ENCODE assay signal across 8 mouse cellular contexts in the genomic region with DNA sequence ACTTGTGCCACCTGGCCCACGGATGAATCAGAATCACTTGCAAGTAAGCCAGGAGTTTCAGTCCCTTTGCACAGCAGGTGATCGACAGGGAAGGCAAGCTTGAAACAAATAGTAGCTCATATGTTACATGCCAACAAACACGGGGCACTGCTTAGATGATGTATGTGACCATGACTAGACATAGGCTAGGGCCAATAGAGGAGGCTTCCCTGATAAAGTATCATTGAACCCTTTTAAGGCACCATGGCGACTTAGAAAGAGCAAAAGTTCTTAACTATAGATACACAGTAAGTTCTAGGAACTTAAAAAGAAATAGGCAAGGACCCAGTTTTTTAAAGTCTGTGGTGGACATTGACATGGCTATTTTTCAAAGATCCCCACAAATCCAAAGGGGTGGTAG. TPM values are rescaled to one million over a fixed set of nuclear protein-coding genes. Genes with fewer than 3 reads are reported as not detected.
DNase-seq lines count a peak whose midpoint lies in the region; ATAC-seq and TF ChIP-seq lines count a peak whose summit lies in the region.

A gene (minus strand): TSS at position 101 of the 400 bp plus-strand sequence.

- H3K9me3 ChIP-seq in liver, embryonic 11.5 days (ENCODE audit: control insufficient read depth, low read length), result no peaks in the 10 kb centered on the region
- no peaks in the 10 kb centered on the region for H3K9me3 ChIP-seq in forebrain, postnatal 0 days (ENCODE audit: low read length)
- no peaks in the 10 kb centered on the region for H3K9me3 ChIP-seq in hindbrain, embryonic 15.5 days
- no peaks in the 10 kb centered on the region for H3K9me3 ChIP-seq in neural tube, embryonic 14.5 days (ENCODE audit: control insufficient read depth, low read length)

- no peaks in the 10 kb centered on the region for H3K36me3 ChIP-seq in liver, embryonic 11.5 days (ENCODE audit: control insufficient read depth, insufficient read depth, low read length)
- no peaks in the 10 kb centered on the region for H3K36me3 ChIP-seq in forebrain, postnatal 0 days (ENCODE audit: insufficient read depth)
- H3K36me3 ChIP-seq in hindbrain, embryonic 15.5 days, result no peaks in the 10 kb centered on the region
- H3K36me3 ChIP-seq in neural tube, embryonic 14.5 days (ENCODE audit: control insufficient read depth, insufficient read depth, low read length), result no peaks in the 10 kb centered on the region

- H3K27me3 ChIP-seq in liver, embryonic 11.5 days (replicated peaks; ENCODE audit: control insufficient read depth, insufficient read depth, low read length), result peaks cover 44% of the 10 kb centered on the region
- H3K27me3 ChIP-seq in forebrain, postnatal 0 days (ENCODE audit: insufficient read depth, low read length), result no peaks in the 10 kb centered on the region
- no peaks in the 10 kb centered on the region for H3K27me3 ChIP-seq in hindbrain, embryonic 15.5 days
- H3K27me3 ChIP-seq in neural tube, embryonic 14.5 days (ENCODE audit: control insufficient read depth, insufficient read depth, low read length), result no peaks in the 10 kb centered on the region

- no peak for ATAC-seq in liver, embryonic 11.5 days (replicated peaks; ENCODE audit: low FRiP score)
- ATAC-seq in forebrain, postnatal 0 days, result no peak
- no peak for ATAC-seq in hindbrain, embryonic 15.5 days (ENCODE audit: low FRiP score, low read depth)
- ATAC-seq in neural tube, embryonic 14.5 days (ENCODE audit: low read depth), result no peak

- no peak for DNase-seq in liver, embryonic 11.5 days (ENCODE audit: low spot score)
- no peak for DNase-seq in liver
- no peak for DNase-seq in forebrain, postnatal 0 days
- DNase-seq in spleen, postnatal 36 days (ENCODE audit: low spot score in 2 of 2), result no peak
- no peak for DNase-seq in retina, postnatal 1 day
- no peak for DNase-seq in kidney, postnatal 25 days

- no peaks in the 10 kb centered on the region for H3K4me1 ChIP-seq in liver, embryonic 11.5 days (replicated peaks; ENCODE audit: control insufficient read depth, insufficient read depth, low read length)
- peaks cover 13% of the 10 kb centered on the region; the same call in 1 of the 2 replicates for H3K4me1 ChIP-seq in forebrain, postnatal 0 days (ENCODE audit: insufficient read depth)
- peaks cover 18% of the 10 kb centered on the region for H3K4me1 ChIP-seq in hindbrain, embryonic 15.5 days (replicated peaks)
- H3K4me1 ChIP-seq in neural tube, embryonic 14.5 days (ENCODE audit: control insufficient read depth, insufficient read depth, low read length), result peaks cover 8% of the 10 kb centered on the region; the same call in 1 of the 2 replicates

- 79% methylated on average over 4 of the region's 4 CpGs for WGBS in liver, embryonic 11.5 days
- 81% methylated on average over 4 of the region's 4 CpGs for WGBS in forebrain, postnatal 0 days
- WGBS in hindbrain, embryonic 15.5 days, result 79% methylated on average over 4 of the region's 4 CpGs
- WGBS in neural tube, embryonic 14.5 days, result 80% methylated on average over 4 of the region's 4 CpGs

- no peak for TF ChIP-seq CTCF in forebrain, postnatal 0 days (IDR thresholded peaks at IDR 0.05; ENCODE audit: low read depth)

- peak within 1 kb of the TSS; percentile 62 for H3K4me2 ChIP-seq in liver, embryonic 11.5 days
- peak within 1 kb of the TSS; percentile 79 for H3K4me2 ChIP-seq in forebrain, postnatal 0 days (ENCODE audit: low read depth)
- H3K4me2 ChIP-seq in hindbrain, embryonic 15.5 days, result peak within 1 kb of the TSS; percentile 94
- peak within 1 kb of the TSS; percentile 90 for H3K4me2 ChIP-seq in neural tube, embryonic 14.5 days (ENCODE audit: low read depth, low read length)

- peak within 1 kb of the TSS; percentile 50 for H3K4me3 ChIP-seq in liver, embryonic 11.5 days (ENCODE audit: low read depth, low read length)
- H3K4me3 ChIP-seq in forebrain, postnatal 0 days (ENCODE audit: low read depth, low read length), result peak within 1 kb of the TSS; percentile 58
- H3K4me3 ChIP-seq in hindbrain, embryonic 15.5 days, result peak within 1 kb of the TSS; percentile 75
- H3K4me3 ChIP-seq in neural tube, embryonic 14.5 days (ENCODE audit: low read depth, low read length), result peak within 1 kb of the TSS; percentile 68

- no peak within 1 kb of the TSS for H3K9ac ChIP-seq in liver, embryonic 11.5 days (ENCODE audit: low read depth, low read length)
- peak within 1 kb of the TSS; percentile 63 for H3K9ac ChIP-seq in forebrain, postnatal 0 days
- H3K9ac ChIP-seq in hindbrain, embryonic 15.5 days, result peak within 1 kb of the TSS; percentile 55
- peak within 1 kb of the TSS; percentile 72 for H3K9ac ChIP-seq in neural tube, embryonic 14.5 days (replicated peaks; ENCODE audit: low read depth, low read length)

- no peak within 1 kb of the TSS for H3K27ac ChIP-seq in liver, embryonic 11.5 days (ENCODE audit: low read depth, low read length)
- peak within 1 kb of the TSS; percentile 77 for H3K27ac ChIP-seq in forebrain, postnatal 0 days (ENCODE audit: low read depth, low read length)
- H3K27ac ChIP-seq in hindbrain, embryonic 15.5 days (replicated peaks), result 0 out of 2 replicates have a peak within 1 kb of the TSS, but pooled peaks have one; percentile 70
- no peak within 1 kb of the TSS for H3K27ac ChIP-seq in neural tube, embryonic 14.5 days (ENCODE audit: low read depth, low read length)

RNA-seq across cellular contexts. Expression of the gene that starts here (rescaled TPM):
- 5.5 and 5.7 TPM in 2 replicates for polyA plus RNA-seq in liver, embryonic 11.5 days (2014; fragmentation: Nextera tagmentation; extraction: Ambion mirVana)
- total RNA-seq in forebrain, postnatal 0 days (2014; rRNA removed), result 10.7 and 16.7 TPM in 2 replicates
- polyA plus RNA-seq in forebrain, postnatal 0 days (2015; fragmentation: Nextera tagmentation; extraction: Ambion mirVana), result 1.1 and 1.7 TPM in 2 replicates
- 2.8 and 3.0 TPM in 2 replicates for polyA plus RNA-seq in hindbrain, embryonic 15.5 days (2015; fragmentation: Nextera tagmentation; extraction: Ambion mirVana)
- polyA plus RNA-seq in neural tube, embryonic 14.5 days (2014; fragmentation: Nextera tagmentation; extraction: Ambion mirVana), result 1.8 and 6.0 TPM in 2 replicates

Comparison
In these comparisons a context has a peak if more than half of its experiments do, and no peak if none do; other contexts are left out.
1. H3K27ac ChIP-seq: peak in forebrain, postnatal 0 days (single experiment) and hindbrain, embryonic 15.5 days (single experiment); none in liver, embryonic 11.5 days (single experiment) and neural tube, embryonic 14.5 days (single experiment).
2. Peak in every context shown above with its lines, with median percentiles within 50 percentile points of each other: H3K4me2 ChIP-seq and H3K4me3 ChIP-seq.